Mouse (Mus musculus) adrenal gland, postnatal 14 days (tissue): Measurements from ENCODE around the gene Pilrb1. TPM values are rescaled to one million over a fixed set of nuclear protein-coding genes. Genes with fewer than 3 reads are reported as not detected.
A peak's percentile ranks its signal among the peaks of the same experiment; 100 is the strongest.
"Not testable (repeated sequence)": the region's sequence is repeated elsewhere in the genome, so short reads cannot be mapped to it uniquely, and the experiment has no call there.

Experiments used
- DNase-seq: peaks from one replicate; pipeline ENCODE4 v3.0.0; 2021; ENCODE audit warnings: mixed read lengths
- long read RNA-seq, 2 experiments: library from polyadenylated mRNA; stranded (forward); transcript quantifications; one replicate each; pipeline ENCODE4 v2.0.0; 2021
- total RNA-seq: library from RNA; stranded (reverse); gene quantifications from 2 replicates; pipeline ENCODE4 v1.2.3, GENCODE M21; 2021

Gene Pilrb1
- 0.67 and 1.6 TPM in 2 replicates for total RNA-seq
- long read RNA-seq, experiment 1 = 0 reads
- long read RNA-seq, experiment 2, partial matches to known transcripts = 1 of 1 reads
- long read RNA-seq, experiment 2, other reads (novel, unspliced or antisense) = 0 of 1 reads

GRCm38 (mm10) chr5:137857960-137858710 lies at the start of gene Pilrb1:
Gene Pilrb1 (minus strand): TSS chr5:137858106.
- DNase-seq = not testable (repeated sequence)

DNA sequence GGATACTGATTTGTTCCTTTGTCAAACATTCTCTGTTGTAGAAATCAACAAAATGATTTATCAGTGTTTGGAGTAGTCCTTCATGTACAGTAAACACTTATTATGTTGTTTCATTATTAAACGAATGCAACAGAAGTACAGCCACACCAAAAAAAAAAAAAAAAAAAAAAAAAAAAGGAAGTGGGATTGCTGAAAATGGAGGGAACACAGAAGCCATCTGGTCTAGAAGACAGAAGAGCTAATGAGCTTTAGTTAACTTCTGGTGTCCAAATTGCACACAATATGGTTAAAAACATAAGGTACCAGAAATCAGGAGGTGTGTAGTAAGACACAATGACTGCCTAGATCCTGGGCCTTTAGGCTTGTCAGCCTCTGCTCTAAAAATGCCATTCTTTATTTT lies 39.9 kb upstream of the Pilrb1 start:
- DNase-seq = no peak

GRCm38 (mm10) chr5:137892954-137893353 lies 35.0 kb upstream of the Pilrb1 start:
- no peak for DNase-seq

GRCm38 (mm10) chr5:137887666-137888065 lies 29.8 kb upstream of the Pilrb1 start:
- DNase-seq = no peak

GRCm38 (mm10) chr5:137885894-137886293 lies 28.0 kb upstream of the Pilrb1 start:
- DNase-seq = peak; percentile 77

DNA sequence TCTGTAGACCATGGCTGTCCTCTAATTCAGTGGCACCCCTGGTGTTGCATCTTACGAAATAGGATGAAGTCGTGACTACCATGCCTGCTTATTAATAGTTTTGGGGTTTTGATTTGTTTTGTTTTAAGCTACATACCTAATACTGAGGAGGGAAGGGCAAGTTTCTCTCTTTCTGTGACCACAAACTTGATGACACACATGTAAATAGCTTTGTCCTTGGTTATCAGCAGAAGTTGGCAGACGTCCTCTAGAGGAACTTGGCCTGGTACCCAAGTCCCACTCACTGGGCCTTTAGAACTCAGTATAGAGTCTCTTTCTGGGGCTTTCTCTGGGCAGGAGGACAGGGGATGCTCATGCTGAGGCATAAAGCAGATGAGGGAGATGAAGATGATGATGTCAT lies 25.4 kb upstream of the Pilrb1 start:
- peak; percentile 31 for DNase-seq

DNA sequence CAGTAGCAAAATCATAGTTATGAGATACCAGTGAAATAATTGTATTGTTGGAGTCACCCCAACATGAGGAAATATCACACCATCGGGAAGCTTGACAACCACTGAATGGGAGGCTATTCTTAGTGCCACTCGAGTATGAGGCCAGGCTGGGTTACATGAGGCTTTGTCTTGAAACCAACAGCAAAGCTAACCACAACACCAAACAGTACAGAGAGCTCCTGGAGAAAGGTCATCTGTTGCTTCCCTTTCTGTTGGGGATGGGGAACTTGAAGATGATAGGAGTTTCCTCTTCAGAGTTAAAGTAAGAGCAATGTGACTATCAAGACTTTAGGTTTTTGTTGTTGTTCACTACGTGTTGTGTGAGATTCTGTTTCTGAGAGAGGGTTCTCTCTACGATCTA lies 25.0 kb upstream of the Pilrb1 start:
- no peak for DNase-seq

GRCm38 (mm10) chr5:137877860-137878259 lies 20.0 kb upstream of the Pilrb1 start:
- peak; percentile 54 for DNase-seq

GRCm38 (mm10) chr5:137875054-137875453 lies 17.1 kb upstream of the Pilrb1 start:
- no peak for DNase-seq

- DNase-seq = not testable (repeated sequence)
Observed at GRCm38 (mm10) chr5:137872381-137872702, 14.4 kb upstream of the Pilrb1 start.

- DNase-seq = not testable (repeated sequence)
Observed at GRCm38 (mm10) chr5:137871644-137872380, 13.9 kb upstream of the Pilrb1 start, which contains the start of gene Pilrb2. Gene Pilrb2 (minus strand): TSS chr5:137871815.

DNA sequence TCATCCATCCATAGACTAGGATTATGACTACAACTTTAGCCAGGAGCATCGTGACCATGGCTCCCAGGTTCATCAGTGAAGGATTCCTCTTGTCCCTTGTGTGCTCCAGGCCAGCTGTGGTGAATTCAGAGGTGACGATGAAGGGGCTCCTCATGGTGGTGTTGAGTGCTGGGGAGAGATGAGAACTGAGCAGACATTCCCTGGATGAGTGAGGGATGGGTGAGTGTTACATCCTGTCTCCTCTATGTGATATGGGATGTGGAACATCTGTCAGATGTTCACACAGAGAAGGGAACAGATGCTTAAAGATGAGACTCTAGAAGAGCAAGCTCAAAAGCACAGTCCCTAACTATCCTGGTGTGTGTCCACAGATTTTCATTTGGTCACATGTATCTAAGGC lies 10.7 kb upstream of the Pilrb1 start:
- not testable (repeated sequence) for DNase-seq

DNA sequence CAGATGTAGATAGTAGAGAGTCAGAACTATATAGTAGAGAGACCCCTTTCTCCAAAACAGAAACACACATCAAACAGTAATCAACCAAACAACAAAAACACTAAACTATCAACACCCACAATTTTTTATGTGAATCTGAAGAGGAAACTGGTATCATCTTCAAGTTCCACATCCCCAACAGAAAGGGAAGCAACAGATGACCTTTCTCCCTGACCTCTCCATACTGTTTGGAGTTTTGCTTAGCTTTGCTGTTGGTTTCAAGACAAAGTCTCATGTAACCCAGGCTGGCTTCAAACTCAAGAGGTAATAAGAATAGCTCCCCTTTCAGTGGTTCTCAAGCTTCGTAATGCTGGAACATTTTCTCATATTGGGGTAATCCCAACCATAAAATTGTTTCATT lies 6.1 kb upstream of the Pilrb1 start:
- DNase-seq = not testable (repeated sequence)

DNA sequence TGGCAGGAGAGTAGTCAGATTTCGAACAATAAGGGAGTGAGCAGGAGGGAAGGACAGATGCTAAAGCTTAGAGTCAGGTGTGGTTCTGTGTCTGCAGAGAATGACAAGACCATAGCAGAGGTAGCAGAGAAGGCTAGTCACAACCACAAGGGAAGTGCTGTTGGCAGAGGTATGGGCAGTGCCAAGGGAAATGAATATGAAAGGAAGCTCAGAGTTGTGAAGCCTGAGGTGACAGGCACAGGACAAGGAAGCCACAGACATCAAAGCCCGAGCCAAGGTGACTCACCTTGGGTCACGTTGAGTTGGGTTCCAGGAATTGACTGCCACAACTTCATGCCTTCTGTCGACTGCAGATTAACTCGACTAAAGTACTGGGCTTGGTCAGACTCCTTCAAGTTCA lies 1.0 kb downstream of the Pilrb1 start:
- peak; percentile 13 for DNase-seq

GRCm38 (mm10) chr5:137854907-137855306 lies 3.0 kb downstream of the Pilrb1 start:
- not testable (repeated sequence) for DNase-seq

- not testable (repeated sequence) for DNase-seq
Observed at GRCm38 (mm10) chr5:137850313-137850712, 7.6 kb downstream of the Pilrb1 start.

DNA sequence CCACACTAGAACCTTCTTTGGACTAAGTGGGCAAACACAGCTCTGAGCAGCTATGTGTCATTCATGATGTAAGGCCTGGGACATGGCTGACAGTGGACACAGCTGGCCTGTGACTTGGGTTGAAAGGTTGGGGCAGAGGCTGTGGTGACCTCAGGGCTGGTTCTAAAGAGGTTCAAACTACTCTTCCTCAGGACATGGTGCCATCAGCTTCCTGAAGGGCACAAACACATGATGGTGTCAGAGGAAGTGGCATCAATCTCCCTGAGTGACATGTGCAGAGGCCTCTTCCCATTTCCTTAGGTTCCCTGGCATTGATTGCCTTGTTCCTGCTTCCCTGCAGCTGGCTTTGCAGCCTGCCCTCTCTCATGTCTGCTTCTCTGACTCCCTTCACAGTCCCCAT lies 20.8 kb downstream of the Pilrb1 start:
- DNase-seq = not testable (repeated sequence)

- no peak for DNase-seq
Observed at GRCm38 (mm10) chr5:137836611-137837010, 21.3 kb downstream of the Pilrb1 start.

GRCm38 (mm10) chr5:137835966-137836520 lies 21.9 kb downstream of the Pilrb1 start, which contains the start of gene Pilra:
Gene Pilra (minus strand): TSS chr5:137836281.
- DNase-seq = not testable (repeated sequence)

DNA sequence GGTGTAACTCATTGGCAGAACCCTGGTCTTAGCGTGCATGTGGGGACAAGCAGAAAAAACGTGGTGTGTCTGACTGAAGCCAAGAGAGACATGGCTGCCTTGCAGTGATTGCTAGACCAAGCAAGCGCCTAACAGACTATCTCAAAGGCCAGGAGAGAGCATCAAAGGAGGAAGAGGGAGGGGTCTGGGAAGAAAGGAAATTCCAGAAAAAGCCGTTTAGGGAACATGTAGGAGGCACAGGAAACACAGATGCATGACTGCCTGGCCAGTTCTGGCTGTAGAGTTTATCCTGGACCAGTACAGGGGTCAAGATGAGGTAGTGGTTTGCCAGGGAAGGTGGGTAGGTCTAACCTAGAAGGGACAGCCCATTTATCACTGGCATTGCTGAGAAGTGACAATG lies 24.4 kb downstream of the Pilrb1 start:
- no peak for DNase-seq

DNA sequence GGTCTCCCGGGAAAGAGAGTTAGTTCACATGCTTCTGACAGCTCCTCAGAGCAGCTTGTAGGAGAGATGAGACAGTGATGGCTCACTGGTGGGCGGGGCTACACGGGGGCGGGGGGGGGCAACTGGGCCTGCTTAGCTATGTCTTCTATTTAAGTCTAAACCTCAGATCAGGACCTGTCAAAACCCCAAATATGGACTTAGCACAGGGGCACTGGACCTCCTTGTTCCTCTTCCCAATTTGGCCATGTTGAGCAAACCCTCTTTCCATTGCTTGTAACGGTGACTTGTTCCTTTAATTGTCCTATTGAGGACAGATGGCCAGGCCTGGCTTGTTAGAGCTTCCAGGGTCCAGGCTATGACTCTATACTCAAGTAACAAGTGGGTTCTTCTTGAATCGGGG lies 26.4 kb downstream of the Pilrb1 start:
- no peak for DNase-seq

- no peak for DNase-seq
Observed at GRCm38 (mm10) chr5:137831106-137831505, 26.8 kb downstream of the Pilrb1 start.

DNA sequence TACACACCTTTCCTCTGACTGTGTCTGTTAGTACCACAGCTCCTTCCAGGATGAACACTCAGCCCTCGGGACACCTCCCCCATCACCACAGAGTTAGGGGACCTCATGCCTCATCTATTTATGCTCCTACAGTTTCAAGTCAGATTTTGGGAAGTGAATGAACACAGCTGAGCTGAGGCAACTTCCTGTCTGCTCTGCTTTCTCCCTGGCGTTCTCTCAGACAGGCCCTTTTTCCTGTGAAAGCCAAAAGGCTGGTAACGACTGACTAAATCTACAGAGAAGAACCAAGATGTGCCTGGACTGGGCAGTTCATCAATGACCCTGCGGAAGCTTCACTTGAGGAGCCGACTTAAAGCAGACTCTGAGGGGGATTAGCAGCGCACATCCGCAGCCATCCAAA lies 27.7 kb downstream of the Pilrb1 start:
- no peak for DNase-seq
